Mouse (Mus musculus) heart, adult 11 months (tissue): ENCODE measurements around the gene Tenm4.

Experiments used
- DNase-seq: peaks from one replicate; pipeline ENCODE4 v3.0.0; 2022

Gene Tenm4

DNA sequence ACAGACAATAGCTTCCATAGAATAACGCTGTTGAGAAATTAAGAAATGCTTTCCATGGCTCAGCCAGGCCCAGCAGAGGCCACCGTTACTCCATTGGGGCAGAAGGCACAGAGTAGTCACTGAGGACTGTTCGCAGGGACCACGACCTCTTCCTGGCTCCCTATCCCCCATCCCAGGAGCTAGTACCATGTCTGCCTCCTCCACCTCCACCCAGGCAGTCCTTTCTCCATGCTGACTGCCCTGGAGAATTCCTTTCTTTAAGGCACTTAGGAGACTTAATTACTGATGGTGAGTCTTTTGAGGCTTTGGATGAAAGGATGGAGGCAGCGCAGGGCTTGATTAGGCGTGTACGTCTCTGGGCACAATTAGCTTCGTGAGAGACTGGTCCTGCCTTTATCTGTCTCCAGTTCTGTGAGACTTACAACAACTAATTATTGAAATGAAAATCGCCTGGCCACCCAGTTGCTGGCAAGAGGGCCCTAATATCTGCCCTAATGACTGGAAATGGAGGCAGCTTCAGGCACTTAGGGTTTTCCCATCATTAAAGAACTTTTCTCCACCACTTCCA, 365.4 kb downstream of the Tenm4 start:
- no peak for DNase-seq

DNA sequence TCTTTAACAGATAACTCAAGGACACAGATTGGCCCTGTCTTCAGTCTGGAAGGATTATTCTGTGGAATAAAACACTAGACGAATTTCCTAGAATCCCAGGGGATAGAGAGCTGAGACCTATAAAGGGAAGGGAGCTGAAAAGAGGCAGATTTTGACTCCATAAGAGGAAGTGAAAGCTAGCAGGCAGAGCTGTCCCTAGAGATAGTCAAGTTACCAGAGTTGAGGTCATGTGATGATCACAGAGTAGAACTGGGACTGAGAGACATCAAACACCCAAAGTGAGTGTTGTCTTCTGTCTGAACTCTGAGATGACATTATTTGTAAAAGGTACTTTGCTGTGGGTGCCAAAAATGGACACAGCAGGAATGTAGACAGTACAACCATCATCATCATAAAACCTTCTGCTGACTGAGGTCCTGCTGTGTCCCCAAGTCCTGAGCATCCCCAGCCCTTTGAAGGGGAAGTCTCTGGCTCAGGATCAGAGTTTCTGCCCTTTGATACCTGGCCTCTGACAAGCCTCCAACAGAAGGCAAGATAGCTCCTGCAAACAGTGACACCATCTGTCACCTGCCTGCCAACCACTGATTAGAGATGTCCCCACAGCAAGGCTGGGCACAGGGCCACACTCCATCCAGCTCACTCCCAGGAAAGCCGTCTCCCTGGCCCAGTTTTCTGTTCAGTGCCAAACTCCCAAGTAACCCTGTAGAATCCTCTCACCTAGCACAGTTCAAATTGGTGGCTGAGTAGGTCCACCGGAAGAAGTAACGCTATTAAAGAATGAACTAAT, 368.4 kb downstream of the Tenm4 start:
- no peak for DNase-seq

DNA sequence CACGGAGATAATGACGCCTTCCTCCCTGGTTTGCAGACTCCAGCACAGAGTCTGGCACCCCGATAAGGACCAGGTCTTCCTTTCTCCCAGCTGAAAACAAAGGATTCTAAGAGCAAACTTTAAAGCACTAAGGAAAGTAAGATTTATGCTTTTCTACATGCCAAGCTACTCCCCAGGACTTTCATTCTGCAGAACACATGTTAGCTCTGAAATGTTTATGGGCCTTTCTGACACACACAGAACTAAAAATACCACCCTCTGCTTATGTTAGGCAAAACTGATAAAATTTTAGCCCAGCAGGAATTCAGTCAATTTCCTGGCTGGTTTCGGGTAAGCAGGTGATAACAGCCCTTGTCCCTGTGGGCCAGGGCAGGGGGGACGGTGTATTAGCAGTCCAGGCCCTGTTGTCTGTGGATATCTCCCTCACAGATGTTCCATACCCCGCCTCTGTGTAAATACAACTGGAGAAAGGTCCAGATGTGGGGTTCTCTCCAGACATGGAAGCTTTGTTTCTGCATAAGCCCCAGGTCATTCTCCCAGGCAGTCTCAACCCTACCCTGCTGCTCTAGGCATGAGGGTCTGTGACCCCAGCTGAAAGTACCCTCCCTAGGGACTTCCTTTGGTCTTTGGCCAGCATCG, 369.5 kb downstream of the Tenm4 start:
- no peak for DNase-seq

DNA sequence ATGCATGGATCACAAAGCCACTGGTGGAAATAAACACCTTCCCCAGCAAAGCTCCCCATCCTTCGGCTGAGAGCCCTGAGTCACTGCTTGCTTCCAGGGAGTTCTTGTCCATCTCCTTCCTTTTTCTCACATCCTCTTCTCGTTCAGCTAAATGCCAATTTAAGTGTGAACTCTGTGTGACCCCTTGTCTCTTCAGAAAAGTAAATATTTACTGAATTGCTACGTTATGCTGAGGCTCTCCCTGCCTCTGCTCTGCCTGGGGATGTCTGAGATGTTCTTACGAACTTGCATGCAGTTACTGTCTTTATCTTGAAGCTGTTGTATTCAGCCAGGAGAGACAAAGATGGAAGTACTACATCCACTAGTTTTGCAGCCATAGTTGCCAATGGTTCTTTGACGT, 374.9 kb downstream of the Tenm4 start:
- no peak for DNase-seq

DNA sequence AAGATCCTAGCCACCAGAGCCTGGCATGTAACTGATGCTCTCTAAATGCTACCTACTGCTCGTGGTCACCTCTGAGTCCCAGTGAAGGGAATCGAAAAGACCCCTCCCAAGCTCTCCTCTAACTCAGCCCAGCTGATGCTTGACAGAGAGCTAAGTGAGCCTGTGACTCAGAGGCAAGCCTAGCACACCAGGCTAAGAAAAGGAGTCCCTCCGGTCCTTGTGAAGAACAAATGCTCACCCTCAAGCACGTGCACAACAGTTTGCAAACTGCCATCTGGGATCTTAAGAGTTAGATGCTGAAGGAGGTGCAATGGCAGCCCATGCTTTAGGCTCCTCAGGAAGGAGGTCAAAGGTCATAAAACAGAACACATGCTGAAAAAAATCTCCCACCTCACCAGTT, 380.8 kb downstream of the Tenm4 start:
- DNase-seq: no peak

DNA sequence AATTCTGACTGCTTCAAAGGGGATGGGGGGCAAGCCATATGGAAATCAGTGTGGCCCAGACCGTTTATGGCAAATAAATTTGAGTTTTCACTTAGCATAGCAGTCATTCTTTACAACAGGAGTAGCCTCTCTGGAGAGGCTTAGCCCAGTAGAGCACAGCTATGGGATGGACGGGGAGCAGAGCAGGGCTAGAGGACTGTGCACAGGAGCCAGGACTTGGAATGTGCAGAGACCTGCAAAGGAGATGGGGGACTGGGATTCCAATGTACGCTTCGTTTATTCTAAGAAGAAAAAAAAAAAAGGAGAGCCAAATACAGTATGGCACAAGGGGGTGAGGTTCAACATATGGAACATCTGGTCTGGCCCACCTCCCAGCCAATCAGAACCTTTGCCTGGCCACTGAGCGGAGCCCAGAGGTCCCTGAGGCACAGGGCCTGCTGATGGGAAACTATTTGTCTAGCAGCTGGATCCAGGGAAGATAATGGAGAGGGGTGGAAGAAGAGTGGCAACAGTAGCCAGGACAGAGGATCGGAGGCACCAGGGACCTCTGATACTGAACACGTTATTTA, 381.3 kb downstream of the Tenm4 start:
- no peak for DNase-seq

DNA sequence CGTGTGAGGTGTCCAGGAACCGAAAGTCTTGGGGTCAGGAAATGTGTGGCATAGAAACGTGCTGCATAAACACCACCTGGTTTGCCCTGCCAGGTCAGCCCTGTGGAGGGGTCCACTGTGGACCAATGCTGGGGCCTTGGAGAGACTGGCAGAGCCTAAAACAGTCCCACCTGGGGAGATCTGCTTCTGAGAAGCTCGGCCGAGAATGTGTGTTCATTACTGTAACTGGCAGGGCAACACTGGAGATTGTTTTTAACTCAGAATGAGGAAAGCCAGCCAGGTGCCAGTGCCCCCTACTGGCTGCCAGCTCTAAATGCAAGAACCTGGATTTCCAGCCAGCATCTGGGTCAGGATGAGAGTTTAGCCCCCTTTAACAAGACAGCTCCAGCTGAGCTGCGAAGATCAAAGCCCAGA, 383.2 kb downstream of the Tenm4 start:
- DNase-seq: no peak

DNA sequence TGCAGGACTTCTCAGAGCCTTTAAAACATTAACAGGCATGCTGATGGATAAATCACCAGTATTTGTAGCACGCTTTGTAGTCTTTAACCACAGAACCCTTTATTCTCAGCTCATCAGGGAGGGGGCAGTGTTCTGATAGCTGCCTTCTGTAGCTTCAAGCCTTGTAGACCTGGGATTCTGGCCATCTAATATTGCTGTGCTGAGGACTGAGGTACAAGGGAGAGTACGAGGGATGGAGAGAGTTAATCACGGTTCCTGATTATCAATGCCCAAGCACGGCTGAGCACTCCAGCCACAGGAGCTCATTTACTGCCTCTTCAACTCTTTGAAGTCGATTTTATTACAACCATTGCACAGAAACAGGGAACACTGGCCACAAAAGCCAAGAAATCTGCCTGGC, 384.2 kb downstream of the Tenm4 start:
- DNase-seq: no peak

DNA sequence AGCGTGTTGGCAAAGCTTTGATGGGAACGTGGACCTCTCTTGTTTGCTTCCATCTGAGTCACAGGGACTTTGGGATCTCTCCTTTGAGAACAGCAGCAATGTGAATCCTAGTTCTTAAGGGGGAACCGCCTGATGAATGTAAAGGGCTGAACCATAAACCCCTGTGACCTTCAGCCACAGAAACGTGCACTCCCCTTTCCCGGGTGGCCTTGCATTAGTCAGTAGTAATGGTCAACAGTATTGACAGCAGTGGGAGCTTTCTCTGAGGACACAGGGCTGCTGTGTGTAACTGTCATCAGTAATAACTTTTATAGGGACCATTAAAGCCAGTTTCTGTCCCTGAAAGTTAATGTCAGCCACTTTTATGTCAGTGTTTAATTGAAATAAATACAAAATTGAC, 385.7 kb downstream of the Tenm4 start:
- no peak for DNase-seq

DNA sequence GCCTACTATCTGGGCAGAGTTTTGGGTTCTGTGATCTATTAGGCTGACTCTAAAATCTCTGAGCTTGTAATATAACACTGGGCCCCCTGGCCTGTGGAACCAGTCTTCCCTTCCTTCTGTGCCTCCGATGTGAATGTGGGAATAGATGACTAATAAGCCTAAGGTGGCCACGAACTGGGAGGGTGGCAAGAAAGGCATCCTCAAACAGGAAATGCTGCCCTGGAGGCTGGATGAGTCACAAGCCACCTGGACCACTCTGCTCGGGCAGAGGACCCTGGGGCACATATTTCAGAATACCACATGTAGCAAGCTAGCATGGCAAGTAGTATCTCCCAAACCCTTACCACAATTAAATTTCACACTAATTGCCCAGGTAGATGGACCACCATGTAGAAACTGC, 391.8 kb downstream of the Tenm4 start:
- DNase-seq: no peak

DNA sequence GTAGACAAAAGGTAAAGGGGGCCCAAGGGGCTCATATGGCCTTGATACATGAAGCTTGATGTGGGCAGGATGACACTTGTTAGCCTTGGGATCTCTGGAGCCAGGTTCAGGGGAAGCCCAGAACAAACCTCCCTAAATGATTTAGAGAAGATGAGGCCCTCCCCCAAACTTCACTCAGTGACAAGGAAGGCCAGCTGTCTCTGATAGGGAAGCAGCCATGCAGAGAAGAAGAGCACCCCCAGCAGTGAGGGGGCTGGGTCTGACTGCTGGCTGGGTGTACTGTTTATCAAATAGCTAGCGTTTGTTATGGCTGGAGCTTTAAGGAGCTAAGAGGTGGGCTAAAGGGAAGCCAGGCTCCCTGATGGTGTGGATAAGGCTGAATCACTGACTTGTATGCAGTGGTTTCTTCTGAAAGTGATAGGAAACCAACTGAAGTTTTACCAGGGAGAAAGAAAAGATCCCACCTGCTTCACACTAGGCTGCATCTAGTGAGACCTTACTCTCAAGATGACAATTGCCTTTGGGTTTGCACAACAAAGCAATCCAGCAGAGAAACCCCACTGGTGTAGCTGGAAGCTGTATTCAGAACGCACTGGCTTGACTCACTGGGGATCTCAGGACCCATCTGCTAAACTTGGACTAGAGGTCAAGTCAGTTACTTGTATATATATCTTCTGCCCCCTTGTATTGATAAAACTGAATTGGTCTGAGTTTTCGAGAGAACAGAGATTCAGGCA, 392.5 kb downstream of the Tenm4 start:
- no peak for DNase-seq

DNA sequence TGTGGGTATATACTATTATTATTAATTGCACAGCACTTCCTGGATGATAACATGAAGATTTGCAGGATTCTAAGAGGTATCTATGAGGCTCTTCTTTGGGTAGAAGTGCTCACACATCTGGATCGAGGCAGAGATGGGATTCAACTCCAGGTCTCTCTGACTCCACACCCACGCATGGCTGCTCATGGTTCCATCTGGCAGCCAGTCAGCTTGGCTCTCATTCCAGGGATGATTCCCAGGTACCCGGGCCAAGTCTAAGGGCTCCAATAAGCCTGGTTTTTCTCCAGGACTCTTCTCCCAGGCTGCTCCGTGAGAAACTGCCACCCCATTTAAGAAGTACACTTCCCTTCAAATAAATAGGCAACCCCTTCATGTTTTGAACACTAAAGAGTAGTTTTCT, 394.8 kb downstream of the Tenm4 start:
- DNase-seq: peak; percentile 94

DNA sequence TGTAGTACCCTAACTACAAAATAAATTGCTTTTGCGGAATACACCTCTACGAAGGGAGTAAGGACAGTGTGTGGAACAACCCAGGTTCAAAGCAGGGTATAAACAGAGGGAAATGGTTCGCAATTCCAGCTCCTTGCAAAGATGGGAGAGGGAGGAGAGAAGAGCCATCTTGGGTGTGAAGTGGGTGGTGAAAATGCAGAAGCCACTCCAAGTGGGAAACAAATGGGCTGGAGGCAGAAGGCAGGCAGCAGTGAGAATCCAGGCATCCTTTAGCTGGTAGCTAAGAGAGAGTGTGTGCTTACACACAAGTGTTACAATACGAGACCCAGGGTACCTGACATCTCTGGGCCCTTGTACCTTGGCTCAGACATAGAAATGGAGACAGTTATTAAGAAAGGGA, 395.2 kb downstream of the Tenm4 start:
- DNase-seq: no peak

DNA sequence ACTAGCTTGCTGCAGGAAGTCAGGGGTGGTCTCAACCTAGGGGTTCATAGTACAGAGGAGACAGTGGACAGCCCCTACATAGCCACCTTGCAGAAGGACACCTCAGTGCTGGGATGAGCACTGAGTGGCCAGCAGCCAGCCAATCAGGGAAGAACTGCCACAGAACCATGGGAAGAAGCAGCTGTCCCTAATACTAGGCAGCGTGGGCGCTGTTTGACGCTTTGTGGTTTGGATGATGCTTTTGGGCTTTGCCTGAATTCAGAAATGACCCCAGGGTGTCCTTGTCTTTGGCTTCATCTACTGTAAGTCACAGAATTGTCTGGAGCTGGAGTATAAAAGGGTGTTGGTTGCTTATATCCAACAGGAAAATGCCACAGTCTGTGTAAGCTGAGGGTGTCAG, 397.0 kb downstream of the Tenm4 start:
- DNase-seq: no peak

DNA sequence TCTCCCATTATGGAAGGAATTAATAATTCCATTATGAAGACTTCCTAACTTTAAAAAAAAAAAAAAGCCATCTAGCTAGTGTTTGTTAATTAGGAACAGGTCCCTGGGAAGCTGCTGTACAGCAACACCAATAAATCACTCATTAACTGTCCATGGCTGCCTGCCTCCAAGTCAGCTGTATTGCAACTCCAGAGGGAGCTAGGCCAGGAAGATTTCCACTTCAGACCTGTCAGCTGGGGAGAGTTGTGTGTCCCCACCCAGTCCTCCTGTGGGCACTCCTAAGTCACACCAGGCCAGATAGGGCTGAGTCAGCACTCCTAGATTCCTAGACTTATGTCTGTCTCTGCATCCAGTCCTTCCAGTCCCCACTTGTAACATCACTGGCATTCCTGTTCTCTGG, 399.9 kb downstream of the Tenm4 start:
- no peak for DNase-seq

DNA sequence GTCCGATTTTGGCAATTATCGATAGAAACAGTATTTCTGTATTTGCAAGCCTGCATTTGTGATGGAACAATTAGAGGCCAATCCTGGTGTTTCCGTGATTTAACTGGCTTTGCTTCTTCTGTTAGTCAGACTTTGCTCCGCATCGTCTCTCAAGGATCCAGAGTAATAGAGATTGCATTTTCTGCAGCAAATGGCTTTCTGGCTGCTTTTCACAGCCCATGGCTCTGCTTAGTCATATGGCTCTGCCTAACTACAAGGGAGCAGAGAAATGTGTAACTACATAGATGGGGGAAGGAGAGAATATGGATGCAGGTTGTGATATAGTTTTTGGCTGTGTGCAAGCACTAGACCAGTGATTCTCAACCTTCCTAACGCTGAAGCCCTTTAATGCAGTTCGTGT, 401.9 kb downstream of the Tenm4 start:
- DNase-seq: no peak

DNA sequence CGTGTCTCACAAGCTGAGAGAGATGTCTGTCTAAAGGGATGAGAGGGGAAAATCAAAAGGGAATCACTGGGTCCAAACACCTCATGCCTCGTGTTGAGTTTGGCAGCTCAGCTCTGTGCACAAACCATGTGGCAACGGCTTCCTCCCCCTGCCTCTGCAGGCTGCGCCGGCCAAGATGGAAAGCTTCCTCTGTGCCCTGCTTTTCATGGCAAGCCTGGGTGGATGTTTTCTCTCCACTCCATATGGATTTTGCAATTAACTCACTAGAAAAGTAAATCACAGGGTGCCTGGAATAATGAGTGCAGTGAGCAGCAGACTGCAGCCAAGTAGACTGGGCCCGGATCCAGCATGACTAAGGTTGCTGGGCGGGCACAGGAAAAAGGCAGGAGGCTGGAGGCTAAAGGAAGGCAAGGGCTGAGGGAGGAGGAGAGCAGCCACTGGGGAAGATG, 404.2 kb downstream of the Tenm4 start:
- DNase-seq: peak; percentile 95

DNA sequence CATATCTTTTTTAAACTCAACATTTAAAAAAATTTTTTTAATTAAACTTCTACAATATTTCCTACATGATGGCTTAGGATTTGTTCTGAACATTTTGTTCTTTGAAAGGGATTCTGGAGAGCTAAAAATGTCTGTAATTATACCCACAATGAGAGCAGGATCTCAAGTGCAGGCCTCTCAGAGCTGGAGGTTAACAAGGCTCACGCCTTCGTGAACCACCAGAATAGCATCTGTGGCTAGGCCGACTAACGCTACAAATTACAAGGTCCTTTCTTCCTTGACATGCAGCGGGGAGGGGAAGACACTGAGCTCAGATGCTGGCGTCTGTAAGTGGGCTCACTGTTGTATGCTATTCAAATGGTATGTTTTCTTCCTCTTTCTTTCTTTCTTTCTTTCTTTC, 411.7 kb downstream of the Tenm4 start:
- no peak for DNase-seq

DNA sequence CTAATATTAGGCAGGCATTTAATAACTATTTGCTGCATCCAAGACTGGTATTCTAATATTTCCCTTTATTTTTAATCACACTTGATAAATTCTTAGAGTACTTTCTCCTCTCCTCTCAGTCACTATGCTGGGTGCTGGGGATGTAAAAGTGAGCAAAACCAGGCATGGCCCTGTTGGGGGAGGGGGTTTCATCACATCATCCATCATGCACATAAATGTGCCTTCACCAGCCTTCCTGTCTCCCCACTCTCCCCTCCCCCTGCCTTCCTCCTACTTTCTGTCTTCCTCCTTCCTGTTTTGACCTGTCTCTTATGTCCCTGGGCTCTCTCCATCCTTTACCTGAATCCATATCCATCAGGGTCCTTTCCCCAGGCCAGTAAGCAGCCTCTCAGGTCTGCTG, 416.4 kb downstream of the Tenm4 start:
- DNase-seq: no peak

DNA sequence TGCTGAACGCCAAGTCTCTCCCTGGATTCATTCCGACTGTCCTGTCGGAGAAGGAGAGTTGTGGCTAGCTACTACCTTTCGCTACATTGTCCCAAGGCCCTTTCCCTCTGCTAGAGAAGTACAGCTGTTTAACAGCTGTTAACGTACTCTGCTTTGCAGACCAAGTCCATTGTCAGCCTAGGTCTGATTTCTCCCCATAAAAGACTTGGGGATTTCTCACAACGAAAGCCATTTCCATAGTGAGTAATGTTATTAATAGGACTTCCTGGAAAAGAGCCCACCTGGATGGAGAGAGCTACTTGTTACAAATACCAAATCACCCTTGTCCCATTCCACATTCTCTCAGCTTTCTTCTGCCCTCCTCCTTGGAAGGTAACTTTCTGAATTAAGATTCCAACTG, 417.5 kb downstream of the Tenm4 start:
- DNase-seq: peak; percentile 17

DNA sequence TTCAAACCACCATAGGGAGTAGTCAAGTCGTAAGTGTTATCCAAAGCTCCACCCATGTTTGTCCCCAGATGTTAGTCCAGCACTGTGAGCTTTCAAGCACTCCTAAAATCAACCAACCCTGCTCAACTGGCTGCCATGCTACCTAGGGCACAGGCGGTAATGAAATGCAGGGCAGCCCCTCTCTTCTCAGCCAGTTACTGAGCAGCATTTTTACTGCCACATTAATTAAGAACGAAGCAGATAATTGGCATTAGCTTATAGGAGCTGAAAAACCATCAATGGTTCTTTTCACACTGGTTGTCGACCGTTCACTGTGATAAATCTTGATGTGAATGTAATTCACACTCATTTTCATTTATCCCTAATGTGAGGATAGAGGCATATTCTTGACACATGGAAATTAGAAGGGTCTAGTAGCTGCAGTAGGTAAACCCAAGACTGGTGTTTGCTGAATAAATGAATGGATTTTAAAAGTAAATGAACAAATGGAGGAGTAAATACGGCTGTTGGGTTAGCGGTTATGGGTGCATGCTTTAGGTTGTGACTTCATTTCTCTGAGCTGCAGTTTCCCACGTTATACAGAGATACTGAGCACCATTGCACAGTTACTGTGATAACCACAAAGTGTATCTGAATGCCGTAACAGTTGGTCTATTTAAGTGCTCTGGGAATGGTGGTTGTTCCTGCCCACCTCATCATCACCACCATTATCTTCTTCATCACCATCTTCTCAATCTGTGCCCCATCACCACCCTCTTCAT, 424.7 kb downstream of the Tenm4 start:
- no peak for DNase-seq

DNA sequence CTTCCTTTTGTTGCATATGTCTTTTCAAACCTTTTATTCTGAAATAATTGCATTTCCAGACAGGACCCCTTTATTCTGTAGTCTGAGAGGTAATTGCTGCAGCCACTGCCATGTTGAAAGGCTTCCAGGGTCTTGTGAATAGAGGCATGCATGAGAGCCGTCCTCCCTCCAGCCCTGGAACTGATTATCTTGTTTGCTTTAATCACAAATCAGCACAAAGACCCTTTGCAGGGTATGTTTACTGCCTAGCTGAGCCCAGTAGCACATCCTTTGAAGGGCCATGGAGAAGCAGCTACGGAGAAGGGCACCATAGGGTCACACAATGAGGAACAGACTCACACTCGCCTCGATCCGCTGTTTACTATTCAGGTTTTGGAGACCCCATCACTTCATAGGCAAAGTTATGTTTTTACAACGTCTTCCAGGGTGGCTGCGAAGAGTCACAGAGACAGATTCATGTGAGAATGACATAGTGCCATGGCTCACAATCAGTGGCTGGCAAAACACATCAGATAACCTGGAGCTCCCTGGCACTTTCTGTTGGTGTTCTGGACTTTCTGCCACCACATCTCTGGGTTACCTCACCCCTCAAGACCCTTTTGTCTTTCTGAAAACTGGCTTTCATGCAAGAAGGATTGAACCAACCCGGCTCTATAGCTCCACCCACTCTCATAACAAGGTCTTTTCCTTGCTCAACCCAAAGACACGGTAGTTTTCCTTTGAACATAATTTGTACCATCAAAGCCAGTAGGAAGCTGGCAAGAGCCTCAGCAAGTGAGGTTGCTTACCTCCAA, 425.6 kb downstream of the Tenm4 start:
- peak; percentile 79 for DNase-seq
